Mouse (Mus musculus): ENCODE data around the gene Rhd. TPM values are rescaled to one million over a fixed set of nuclear protein-coding genes. Genes with fewer than 3 reads are reported as not detected.

Rhd gene
- polyA plus RNA-seq, 1 experiment from 2014 or later = 2.2 TPM

GRCm38 (mm10) chr4:134861884-134862283 is 2.5 kb upstream of the Rhd start:
- H3K4me2 ChIP-seq = no peak overlapping the region
- H3K27me3 ChIP-seq = no peaks in the 10 kb centered on the region
- no peaks in the 10 kb centered on the region for H3K9me3 ChIP-seq
- H3K36me3 ChIP-seq = no peaks in the 10 kb centered on the region
- ATAC-seq (ENCODE audit: low FRiP score, low read depth) = no peak
- no peak overlapping the region for H3K9ac ChIP-seq
- 85% methylated on average over 6 of the region's 6 CpGs for WGBS
- H3K4me3 ChIP-seq = no peak overlapping the region
- H3K27ac ChIP-seq (replicated peaks) = no peak overlapping the region
- no peaks in the 10 kb centered on the region for H3K4me1 ChIP-seq (replicated peaks)

DNA sequence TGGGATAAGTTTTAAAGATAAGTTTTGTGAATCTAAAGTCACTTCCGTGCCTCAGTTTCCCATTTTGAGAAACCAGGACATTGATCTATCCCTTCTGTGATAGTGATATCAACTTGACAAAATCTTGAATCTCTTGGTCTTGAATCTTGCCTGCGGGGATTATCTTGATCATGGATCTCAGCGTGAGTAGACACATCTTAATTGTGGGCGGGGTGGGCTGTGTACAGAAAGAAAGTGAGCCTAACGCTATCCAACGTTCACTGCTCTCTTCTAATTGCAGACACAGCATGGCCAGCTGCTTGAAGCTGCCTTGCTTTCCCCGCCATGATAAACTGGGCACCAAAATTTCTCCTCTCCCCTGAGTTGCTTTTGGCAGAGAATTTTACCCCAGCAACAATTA is 1.3 kb upstream of the Rhd start:
- Histone ChIP-seq H3K27ac (replicated peaks) (no peak overlapping the region), H3K36me3 (no peaks in the 10 kb centered on the region), H3K9ac (no peak overlapping the region), H3K4me2 (no peak overlapping the region), H3K9me3 (no peaks in the 10 kb centered on the region), H3K4me3 (no peak overlapping the region), H3K27me3 (peaks cover 3% of the 10 kb centered on the region; the same call in 1 of the 2 replicates), H3K4me1 (replicated peaks) (no peaks in the 10 kb centered on the region)
- ATAC-seq (ENCODE audit: low FRiP score, low read depth) = no peak
- WGBS = 89% methylated on average over 7 of the region's 7 CpGs

DNA sequence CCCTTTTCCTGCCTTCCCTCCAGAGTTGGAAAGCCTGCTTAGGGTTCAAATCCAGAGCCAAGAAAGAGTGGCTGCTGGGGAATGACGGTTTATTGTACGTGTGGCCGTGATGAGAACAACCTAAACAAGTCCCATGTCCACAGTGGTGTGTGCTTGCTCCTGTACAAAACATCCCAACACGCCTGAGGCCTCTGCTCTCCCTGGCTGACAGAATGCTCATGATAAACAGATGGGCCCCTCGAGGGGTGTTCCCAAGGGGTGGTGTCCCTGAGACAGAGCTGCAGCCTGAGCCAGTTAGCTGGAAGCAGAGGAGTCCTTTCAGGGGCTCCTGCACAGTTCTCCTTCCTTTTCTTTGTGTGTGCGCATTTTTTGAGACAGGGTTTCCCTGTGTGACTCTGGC is 1.0 kb downstream of the Rhd start:
- no peak overlapping the region for H3K9ac ChIP-seq
- no peaks in the 10 kb centered on the region for H3K4me1 ChIP-seq (replicated peaks)
- H3K4me3 ChIP-seq = no peak overlapping the region
- WGBS = 77% methylated on average over 6 of the region's 6 CpGs
- H3K36me3 ChIP-seq = no peaks in the 10 kb centered on the region
- H3K4me2 ChIP-seq = no peak overlapping the region
- H3K9me3 ChIP-seq = no peaks in the 10 kb centered on the region
- H3K27ac ChIP-seq (replicated peaks) = no peak overlapping the region
- ATAC-seq (ENCODE audit: low FRiP score, low read depth) = no peak
- peaks cover 25% of the 10 kb centered on the region for H3K27me3 ChIP-seq

DNA sequence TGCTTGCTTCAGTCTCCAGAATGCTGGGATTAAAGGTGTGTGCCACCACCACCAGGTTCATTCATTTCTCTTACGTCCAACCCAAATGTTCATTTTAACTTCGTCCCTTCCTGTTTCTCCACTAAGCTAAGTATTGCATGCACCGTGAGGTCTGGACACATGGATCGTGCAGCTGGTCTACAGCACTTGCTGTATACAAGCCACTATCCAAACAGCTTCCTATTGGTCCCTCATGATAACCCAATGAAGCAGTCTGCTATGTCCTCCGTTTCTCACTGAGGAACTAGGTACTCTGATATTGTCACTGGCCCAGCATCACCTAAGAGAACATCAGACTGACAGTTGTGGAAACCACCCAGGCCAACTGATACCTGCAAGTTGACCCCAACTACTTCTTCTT is 1.5 kb downstream of the Rhd start:
- Histone ChIP-seq H3K4me1 (replicated peaks) (no peaks in the 10 kb centered on the region), H3K36me3 (no peaks in the 10 kb centered on the region), H3K27me3 (peaks cover 30% of the 10 kb centered on the region), H3K4me2 (no peak overlapping the region), H3K9me3 (no peaks in the 10 kb centered on the region), H3K4me3 (no peak overlapping the region), H3K27ac (replicated peaks) (no peak overlapping the region), H3K9ac (no peak overlapping the region)
- no peak for ATAC-seq (ENCODE audit: low FRiP score, low read depth)
- WGBS = 87% methylated on average over 5 of the region's 5 CpGs

- H3K4me1 ChIP-seq (replicated peaks) = no peaks in the 10 kb centered on the region
- H3K4me2 ChIP-seq = no peak overlapping the region
- peaks cover 32% of the 10 kb centered on the region for H3K27me3 ChIP-seq
- ATAC-seq (ENCODE audit: low FRiP score, low read depth) = no peak
- WGBS = 93% methylated on average over 8 of the region's 8 CpGs
- no peaks in the 10 kb centered on the region for H3K36me3 ChIP-seq
- H3K27ac ChIP-seq (replicated peaks) = no peak overlapping the region
- H3K9me3 ChIP-seq = no peaks in the 10 kb centered on the region
- no peak overlapping the region for H3K9ac ChIP-seq
- no peak overlapping the region for H3K4me3 ChIP-seq
Observed at GRCm38 (mm10) chr4:134867213-134867612, 2.9 kb downstream of the Rhd start.

- ATAC-seq (ENCODE audit: low FRiP score, low read depth) = no peak
Observed at GRCm38 (mm10) chr4:134867661-134868060, 3.3 kb downstream of the Rhd start.

DNA sequence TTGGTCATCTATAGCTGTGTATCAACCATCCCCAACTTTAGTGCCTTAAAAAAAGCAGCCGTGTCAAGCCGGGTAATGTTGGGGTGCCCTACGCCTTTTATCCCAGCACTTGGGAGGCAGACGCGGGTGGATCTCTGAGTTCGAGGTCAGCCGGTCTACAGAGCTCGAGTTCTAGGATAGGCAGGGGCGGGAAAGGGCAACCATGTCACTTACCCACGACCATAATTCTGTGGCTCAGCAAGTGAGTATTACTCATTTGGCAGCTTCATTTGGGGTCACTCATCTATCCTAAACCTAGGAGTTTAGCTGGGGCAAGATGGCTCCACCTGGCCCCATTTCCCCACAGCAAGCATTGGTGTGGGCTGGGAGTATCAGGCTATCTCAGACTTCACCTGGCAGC is 3.7 kb downstream of the Rhd start:
- no peak overlapping the region for H3K4me3 ChIP-seq
- no peaks in the 10 kb centered on the region for H3K4me1 ChIP-seq (replicated peaks)
- no peaks in the 10 kb centered on the region for H3K36me3 ChIP-seq
- H3K27ac ChIP-seq (replicated peaks) = no peak overlapping the region
- no peak overlapping the region for H3K9ac ChIP-seq
- 87% methylated on average over 10 of the region's 10 CpGs for WGBS
- no peak for ATAC-seq (ENCODE audit: low FRiP score, low read depth)
- no peak overlapping the region for H3K4me2 ChIP-seq
- no peaks in the 10 kb centered on the region for H3K9me3 ChIP-seq
- peaks cover 32% of the 10 kb centered on the region for H3K27me3 ChIP-seq

More at GRCm38 (mm10) chr4:134867661-134868060, 3.3 kb downstream of the Rhd start:
- Histone ChIP-seq H3K27ac (replicated peaks) (no peak overlapping the region), H3K4me3 (no peak overlapping the region), H3K9me3 (no peaks in the 10 kb centered on the region), H3K4me1 (replicated peaks) (no peaks in the 10 kb centered on the region), H3K36me3 (no peaks in the 10 kb centered on the region), H3K9ac (no peak overlapping the region), H3K4me2 (no peak overlapping the region), H3K27me3 (peaks cover 32% of the 10 kb centered on the region)
- WGBS = 89% methylated on average over 8 of the region's 8 CpGs

- Histone ChIP-seq H3K4me3 (no peak overlapping the region), H3K27me3 (peaks cover 32% of the 10 kb centered on the region), H3K4me1 (replicated peaks) (no peaks in the 10 kb centered on the region), H3K36me3 (no peaks in the 10 kb centered on the region), H3K4me2 (no peak overlapping the region), H3K27ac (replicated peaks) (no peak overlapping the region), H3K9me3 (no peaks in the 10 kb centered on the region), H3K9ac (no peak overlapping the region)
- WGBS = 30% methylated on average over 8 of the region's 9 CpGs
- ATAC-seq (ENCODE audit: low FRiP score, low read depth) = no peak
Observed at GRCm38 (mm10) chr4:134868490-134868889, 4.2 kb downstream of the Rhd start.

DNA sequence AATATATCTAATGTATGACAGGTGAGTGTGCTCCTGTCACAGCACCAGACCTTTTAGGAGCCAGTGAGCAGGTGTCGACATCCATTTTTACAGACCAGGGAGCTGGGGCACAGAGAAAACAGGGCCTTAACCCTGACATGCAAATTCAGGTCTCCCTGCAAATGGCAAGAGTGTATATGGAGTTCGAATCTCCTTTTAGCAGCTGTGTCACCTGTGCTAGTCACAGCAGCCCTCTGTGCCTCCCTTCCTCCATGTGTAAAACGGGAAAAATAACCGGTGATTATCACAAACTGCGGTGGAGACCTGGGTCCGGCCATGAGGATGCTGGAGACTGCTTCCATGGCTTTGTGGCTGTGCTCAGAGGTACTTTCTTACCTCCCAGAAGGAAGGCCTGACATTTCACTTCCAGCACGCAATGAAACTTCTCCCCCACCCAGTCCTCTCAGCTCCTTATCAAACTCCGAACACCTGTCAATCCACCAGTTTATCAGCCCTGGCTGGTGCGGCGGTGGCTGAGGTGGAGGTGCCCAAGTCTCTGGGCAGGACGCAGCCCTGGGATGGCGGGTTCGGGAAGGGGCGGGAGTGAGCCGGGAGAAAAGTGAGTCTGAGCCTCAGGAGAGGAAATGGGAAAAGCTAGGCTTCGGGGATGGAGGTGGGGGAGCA is 4.9 kb downstream of the Rhd start:
- Histone ChIP-seq H3K27ac (replicated peaks) (no peak overlapping the region), H3K36me3 (no peaks in the 10 kb centered on the region), H3K4me3 (no peak overlapping the region), H3K9ac (no peak overlapping the region), H3K9me3 (no peaks in the 10 kb centered on the region), H3K4me1 (replicated peaks) (no peaks in the 10 kb centered on the region), H3K4me2 (no peak overlapping the region), H3K27me3 (peaks cover 32% of the 10 kb centered on the region)
- ATAC-seq (ENCODE audit: low FRiP score, low read depth) = no peak
- 13% methylated on average over 16 of the region's 16 CpGs for WGBS

DNA sequence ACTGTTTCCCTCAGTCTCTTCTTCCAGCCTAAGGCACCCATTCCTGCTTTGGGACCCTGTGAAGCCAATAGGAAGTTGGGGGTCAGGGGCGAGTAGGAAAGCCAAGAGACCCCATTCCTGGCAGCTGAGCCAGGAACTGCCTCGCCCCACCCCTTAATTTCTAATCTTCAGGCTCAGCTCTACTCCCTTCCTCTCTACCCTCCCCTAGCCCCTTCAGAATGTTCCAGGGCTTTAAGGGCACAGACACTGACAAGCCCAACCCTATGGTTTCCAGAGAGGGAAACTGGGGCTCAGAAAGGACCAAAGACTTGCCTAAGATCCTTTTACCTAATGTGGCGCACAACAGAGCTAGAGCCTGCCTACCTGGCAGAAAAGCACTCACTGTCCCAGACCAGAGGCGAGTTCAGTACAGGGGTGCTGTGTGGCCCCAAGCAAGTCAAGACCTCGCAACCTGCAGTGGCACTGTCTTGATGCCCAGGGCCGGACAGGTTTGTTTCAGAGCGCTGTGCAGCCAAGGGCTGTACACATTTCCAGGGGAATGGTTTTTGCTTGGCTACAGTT is 5.6 kb downstream of the Rhd start:
- no peak for ATAC-seq (ENCODE audit: low FRiP score, low read depth)
- Histone ChIP-seq H3K4me3 (no peak overlapping the region), H3K27me3 (peaks cover 32% of the 10 kb centered on the region), H3K36me3 (no peaks in the 10 kb centered on the region), H3K4me1 (replicated peaks) (no peaks in the 10 kb centered on the region), H3K27ac (replicated peaks) (no peak overlapping the region), H3K9me3 (no peaks in the 10 kb centered on the region), H3K4me2 (no peak overlapping the region), H3K9ac (no peak overlapping the region)
- 56% methylated on average over 7 of the region's 7 CpGs for WGBS

DNA sequence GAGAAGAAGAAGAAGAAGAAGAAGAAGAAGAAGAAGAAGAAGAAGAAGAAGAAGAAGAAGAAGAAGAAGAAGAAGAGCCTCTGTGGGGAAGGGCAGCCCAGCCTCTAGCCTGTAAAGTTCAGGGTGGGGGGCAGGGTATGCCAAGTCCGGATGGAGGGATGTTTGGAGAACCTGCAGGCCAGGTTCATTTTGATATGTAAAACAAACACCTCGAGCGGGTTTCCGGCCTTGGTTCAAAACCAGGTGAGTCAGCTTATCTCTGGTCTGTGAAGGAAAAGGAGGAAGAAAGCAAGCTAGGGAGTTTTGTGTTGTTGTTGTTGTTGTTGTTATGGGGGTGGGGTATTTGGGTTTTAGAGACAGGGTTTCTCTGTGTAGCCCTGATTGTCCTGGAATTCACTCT is 7.1 kb downstream of the Rhd start:
- 60% methylated on average over 4 of the region's 4 CpGs for WGBS
- H3K27me3 ChIP-seq = peaks cover 32% of the 10 kb centered on the region
- no peak for ATAC-seq (ENCODE audit: low FRiP score, low read depth)
- H3K27ac ChIP-seq (replicated peaks) = no peak overlapping the region
- no peak overlapping the region for H3K4me3 ChIP-seq
- H3K4me1 ChIP-seq (replicated peaks) = no peaks in the 10 kb centered on the region
- H3K9me3 ChIP-seq = no peaks in the 10 kb centered on the region
- no peak overlapping the region for H3K9ac ChIP-seq
- no peak overlapping the region for H3K4me2 ChIP-seq
- no peaks in the 10 kb centered on the region for H3K36me3 ChIP-seq

GRCm38 (mm10) chr4:134871950-134872349 is 7.6 kb downstream of the Rhd start:
- Histone ChIP-seq H3K36me3 (no peaks in the 10 kb centered on the region), H3K4me1 (replicated peaks) (no peaks in the 10 kb centered on the region), H3K4me2 (no peak overlapping the region), H3K9me3 (no peaks in the 10 kb centered on the region), H3K9ac (no peak overlapping the region), H3K27ac (replicated peaks) (no peak overlapping the region), H3K4me3 (no peak overlapping the region), H3K27me3 (peaks cover 32% of the 10 kb centered on the region)
- ATAC-seq (ENCODE audit: low FRiP score, low read depth) = no peak
- WGBS = 61% methylated on average over 2 of the region's 2 CpGs

DNA sequence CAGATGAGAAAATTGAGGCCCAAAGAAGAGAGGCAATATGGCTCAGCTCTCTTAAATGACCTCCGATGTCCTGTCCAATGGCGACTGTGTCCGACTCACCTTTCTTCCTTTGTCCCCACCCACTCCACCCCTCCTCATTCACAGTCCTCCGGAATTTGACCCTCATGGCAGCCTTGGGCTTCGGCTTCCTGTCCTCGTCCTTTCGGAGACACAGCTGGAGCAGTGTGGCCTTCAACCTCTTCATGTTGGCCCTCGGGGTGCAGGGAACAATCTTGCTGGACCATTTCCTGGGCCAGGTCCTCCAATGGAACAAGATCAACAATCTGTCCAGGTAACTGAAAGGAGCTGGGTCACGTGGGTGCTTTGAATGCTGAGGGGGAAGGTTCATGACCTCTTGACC is 11.8 kb downstream of the Rhd start:
- WGBS = 79% methylated on average over 9 of the region's 9 CpGs
- H3K4me3 ChIP-seq = no peak overlapping the region
- no peaks in the 10 kb centered on the region for H3K9me3 ChIP-seq
- no peaks in the 10 kb centered on the region for H3K36me3 ChIP-seq
- no peak overlapping the region for H3K27ac ChIP-seq (replicated peaks)
- no peaks in the 10 kb centered on the region for H3K27me3 ChIP-seq
- no peak overlapping the region for H3K9ac ChIP-seq
- H3K4me2 ChIP-seq = no peak overlapping the region
- H3K4me1 ChIP-seq (replicated peaks) = peaks cover 10% of the 10 kb centered on the region
- no peak for ATAC-seq (ENCODE audit: low FRiP score, low read depth)
